In the genomic region with DNA sequence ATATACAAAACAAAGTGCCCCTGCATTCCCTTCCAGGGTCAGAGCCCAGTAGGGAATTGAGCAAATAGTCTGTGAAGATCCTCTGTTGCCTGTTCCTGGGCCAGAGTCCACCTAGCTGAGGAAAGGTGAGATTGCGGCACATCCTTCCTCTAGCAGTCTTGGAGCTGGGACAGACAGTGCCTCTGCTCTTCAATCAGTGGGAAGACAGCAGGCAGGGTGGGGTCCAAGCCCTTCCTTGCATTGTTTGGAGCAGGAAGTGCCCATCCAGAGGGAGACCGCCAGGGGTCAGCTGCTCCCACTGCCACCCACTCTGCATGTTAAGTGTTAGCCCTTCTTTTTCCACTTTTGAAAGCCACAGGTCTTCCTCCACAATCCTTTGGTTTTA, we compare ENCODE assay signal across 7 mouse cellular contexts. TPM values are rescaled to one million over a fixed set of nuclear protein-coding genes. Genes with fewer than 3 reads are reported as not detected.
DNase-seq lines count a peak whose midpoint lies in the region; ATAC-seq and TF ChIP-seq lines count a peak whose summit lies in the region.

No protein-coding gene starts in this region.

- peaks cover 88% of the 10 kb centered on the region for H3K36me3 ChIP-seq in forebrain, postnatal 0 days (ENCODE audit: insufficient read depth)
- peaks cover 7% of the 10 kb centered on the region; the same call in 1 of the 2 replicates for H3K36me3 ChIP-seq in intestine, embryonic 16.5 days (ENCODE audit: control insufficient read depth, insufficient read depth, low read length)
- peaks cover 59% of the 10 kb centered on the region for H3K36me3 ChIP-seq in lung, embryonic 15.5 days

- H3K4me1 ChIP-seq in brown adipose tissue, adult 24 weeks (ENCODE audit: control insufficient read depth, insufficient read depth, insufficient read length, low read length): peaks cover 46% of the 10 kb centered on the region
- no peaks in the 10 kb centered on the region for H3K4me1 ChIP-seq in forebrain, postnatal 0 days (ENCODE audit: insufficient read depth)
- peaks cover 7% of the 10 kb centered on the region; the same call in 1 of the 2 replicates for H3K4me1 ChIP-seq in intestine, embryonic 16.5 days (ENCODE audit: control insufficient read depth, insufficient read depth, low read length)
- H3K4me1 ChIP-seq in lung, embryonic 15.5 days: peaks cover 15% of the 10 kb centered on the region; the same call in 1 of the 2 replicates

- no peak for DNase-seq in forebrain, postnatal 0 days
- DNase-seq in frontal cortex, postnatal 36 days (ENCODE audit: low spot score in 2 of 2): no peak

- peak; percentile 6; the same call in 1 of the 2 replicates for TF ChIP-seq CTCF in forebrain, postnatal 0 days (IDR thresholded peaks at IDR 0.05; ENCODE audit: low read depth)

- 0 out of 2 replicates have a peak, but pooled peaks have one; percentile 6 for ATAC-seq in forebrain, postnatal 0 days
- ATAC-seq in intestine, embryonic 16.5 days: peak; percentile 55
- ATAC-seq in lung, embryonic 15.5 days (ENCODE audit: borderline replicate concordance, extremely low read depth, low FRiP score, low TSS enrichment): peak; percentile 55
- no peak for ATAC-seq in frontal cortex, adult (ENCODE audit: low TSS enrichment)
- no peak for ATAC-seq in erythroblast, adult 5-6 weeks (replicated peaks; ENCODE audit: low FRiP score, poor library complexity, severe bottlenecking)

- no peaks in the 10 kb centered on the region for H3K27me3 ChIP-seq in forebrain, postnatal 0 days (ENCODE audit: insufficient read depth, low read length)
- no peaks in the 10 kb centered on the region for H3K27me3 ChIP-seq in intestine, embryonic 16.5 days (replicated peaks; ENCODE audit: control insufficient read depth, insufficient read depth, low read length)
- H3K27me3 ChIP-seq in lung, embryonic 15.5 days: no peaks in the 10 kb centered on the region

- no peak overlapping the region for H3K4me2 ChIP-seq in forebrain, postnatal 0 days (ENCODE audit: low read depth)
- no peak overlapping the region for H3K4me2 ChIP-seq in intestine, embryonic 16.5 days (ENCODE audit: low read depth, low read length)
- no peak overlapping the region for H3K4me2 ChIP-seq in lung, embryonic 15.5 days

- H3K27ac ChIP-seq in brown adipose tissue, adult 24 weeks (replicated peaks; ENCODE audit: low read depth, low read length): peak overlapping the region; percentile 84
- H3K27ac ChIP-seq in forebrain, postnatal 0 days (ENCODE audit: low read depth, low read length): peak overlapping the region; percentile 89
- H3K27ac ChIP-seq in intestine, embryonic 16.5 days (ENCODE audit: low read length): peak overlapping the region; percentile 54
- peak overlapping the region; percentile 82 for H3K27ac ChIP-seq in lung, embryonic 15.5 days

- WGBS in forebrain, postnatal 0 days: 87% methylated on average over 2 of the region's 2 CpGs
- 75% methylated on average over 2 of the region's 2 CpGs for WGBS in intestine, embryonic 16.5 days
- WGBS in lung, embryonic 15.5 days: 72% methylated on average over 2 of the region's 2 CpGs

- no peaks in the 10 kb centered on the region for H3K9me3 ChIP-seq in forebrain, postnatal 0 days (ENCODE audit: low read length)
- no peaks in the 10 kb centered on the region for H3K9me3 ChIP-seq in intestine, embryonic 16.5 days (ENCODE audit: control insufficient read depth, low read length)
- no peaks in the 10 kb centered on the region for H3K9me3 ChIP-seq in lung, embryonic 15.5 days

- H3K9ac ChIP-seq in forebrain, postnatal 0 days: peak overlapping the region; percentile 47; the same call in 1 of the 2 replicates
- peak overlapping the region; percentile 27 for H3K9ac ChIP-seq in intestine, embryonic 16.5 days (ENCODE audit: low read depth, low read length)
- H3K9ac ChIP-seq in lung, embryonic 15.5 days: no peak overlapping the region

- no peak overlapping the region for H3K4me3 ChIP-seq in brown adipose tissue, adult 24 weeks (ENCODE audit: insufficient read depth, low read depth, low read length)
- H3K4me3 ChIP-seq in forebrain, postnatal 0 days (ENCODE audit: low read depth, low read length): no peak overlapping the region
- no peak overlapping the region for H3K4me3 ChIP-seq in intestine, embryonic 16.5 days (ENCODE audit: low read length)
- H3K4me3 ChIP-seq in lung, embryonic 15.5 days: no peak overlapping the region

RNA-seq across cellular contexts. Expression of a gene that starts 21.6 kb away (rescaled TPM):
- polyA plus RNA-seq in brown adipose tissue, adult 24 weeks (2012; ENCODE audit: insufficient read depth, insufficient read length, missing spikeins): not detected in 2 replicates
- 0.52 and 1.5 TPM in 2 replicates for total RNA-seq in forebrain, postnatal 0 days (2014; rRNA removed)
- polyA plus RNA-seq in forebrain, postnatal 0 days (2015; fragmentation: Nextera tagmentation; extraction: Ambion mirVana): 0.58 and 0.85 TPM in 2 replicates
- 0.24 TPM in 1 of 2 replicates, not detected in the other for polyA plus RNA-seq in intestine, embryonic 16.5 days (2015; fragmentation: Nextera tagmentation; extraction: Ambion mirVana)
- polyA plus RNA-seq in lung, embryonic 15.5 days (2015; fragmentation: Nextera tagmentation; extraction: Ambion mirVana): 0.05 and 0.35 TPM in 2 replicates
- 0.63 TPM in 1 of 2 replicates, not detected in the other for total RNA-seq in erythroblast, adult 5-6 weeks (2015; ENCODE audit: low replicate concordance)
- not detected in 2 replicates for total RNA-seq in erythroblast, adult 5-6 weeks (2017; ENCODE audit: low replicate concordance)

RNA-seq across cellular contexts. Expression of a gene that starts 22.4 kb away (rescaled TPM):
- polyA plus RNA-seq in brown adipose tissue, adult 24 weeks (2012; ENCODE audit: insufficient read depth, insufficient read length, missing spikeins): 17.9 and 18.5 TPM in 2 replicates
- total RNA-seq in forebrain, postnatal 0 days (2014; rRNA removed): 110 and 116 TPM in 2 replicates
- polyA plus RNA-seq in forebrain, postnatal 0 days (2015; fragmentation: Nextera tagmentation; extraction: Ambion mirVana): 69.1 and 89.7 TPM in 2 replicates
- polyA plus RNA-seq in intestine, embryonic 16.5 days (2015; fragmentation: Nextera tagmentation; extraction: Ambion mirVana): 29.8 and 34.8 TPM in 2 replicates
- 55.1 and 55.3 TPM in 2 replicates for polyA plus RNA-seq in lung, embryonic 15.5 days (2015; fragmentation: Nextera tagmentation; extraction: Ambion mirVana)
- 2.3 TPM in 1 of 2 replicates, not detected in the other for total RNA-seq in erythroblast, adult 5-6 weeks (2015; ENCODE audit: low replicate concordance)
- total RNA-seq in erythroblast, adult 5-6 weeks (2017; ENCODE audit: low replicate concordance): 1.4 and 2.0 TPM in 2 replicates

RNA-seq across cellular contexts. Expression of a gene that starts 53.0 kb away (rescaled TPM):
- polyA plus RNA-seq in brown adipose tissue, adult 24 weeks (2012; ENCODE audit: insufficient read depth, insufficient read length, missing spikeins): 3.6 and 6.7 TPM in 2 replicates
- total RNA-seq in forebrain, postnatal 0 days (2014; rRNA removed): 11.2 and 14.2 TPM in 2 replicates
- polyA plus RNA-seq in forebrain, postnatal 0 days (2015; fragmentation: Nextera tagmentation; extraction: Ambion mirVana): 7.3 and 8.6 TPM in 2 replicates
- 10.6 and 10.8 TPM in 2 replicates for polyA plus RNA-seq in intestine, embryonic 16.5 days (2015; fragmentation: Nextera tagmentation; extraction: Ambion mirVana)
- polyA plus RNA-seq in lung, embryonic 15.5 days (2015; fragmentation: Nextera tagmentation; extraction: Ambion mirVana): 34.5 and 34.9 TPM in 2 replicates
- total RNA-seq in erythroblast, adult 5-6 weeks (2015; ENCODE audit: low replicate concordance): 1.2 and 3.6 TPM in 2 replicates
- total RNA-seq in erythroblast, adult 5-6 weeks (2017; ENCODE audit: low replicate concordance): 3.7 and 4.5 TPM in 2 replicates

Comparison
In these comparisons a context has a peak if more than half of its experiments do, and no peak if none do; other contexts are left out.
1. ATAC-seq: peak in forebrain, postnatal 0 days (single experiment), intestine, embryonic 16.5 days (single experiment) and lung, embryonic 15.5 days (single experiment); none in frontal cortex, adult (single experiment) and erythroblast, adult 5-6 weeks (single experiment).
2. Peak in every context shown above with its lines, with median percentiles within 50 percentile points of each other: H3K27ac ChIP-seq.